21 mouse cellular contexts compared by ENCODE assay signal in genomic region chr14:33276240-33276639, GRCm38 (mm10).
DNase-seq lines count a peak whose midpoint lies in the region; ATAC-seq and TF ChIP-seq lines count a peak whose summit lies in the region.
"Had no signal": no experiment of that assay in that cellular context is flagged by ENCODE, and none has a peak within 500 bp of the region (broad histone marks: within the 10 kb centered on the region; RNA-seq: fewer than 3 reads in every experiment).

No protein-coding gene starts in this region.

- no peak for TF ChIP-seq POLR2A in cortical plate, adult 2 months (IDR thresholded peaks at IDR 0.05; ENCODE audit: extremely low read depth, insufficient read depth, low read length)

- H3K27ac ChIP-seq in cortical plate, adult 2 months (ENCODE audit: insufficient read depth, low read length) = peak overlapping the region; percentile 20; the same call in 1 of the 2 replicates
- no peak overlapping the region for H3K27ac ChIP-seq in stomach, embryonic 16.5 days (ENCODE audit: low read length)
- H3K27ac ChIP-seq in midbrain, embryonic 13.5 days = no peak overlapping the region
- H3K27ac ChIP-seq: embryonic facial prominence, embryonic 15.5 days; heart, adult 2 months had no signal

- H3K4me3 ChIP-seq in cortical plate, adult 2 months (ENCODE audit: insufficient read depth, low read length) = no peak overlapping the region
- no peak overlapping the region for H3K4me3 ChIP-seq in stomach, embryonic 16.5 days (replicated peaks; ENCODE audit: low read length)
- H3K4me3 ChIP-seq in midbrain, embryonic 13.5 days (replicated peaks) = no peak overlapping the region
- H3K4me3 ChIP-seq: embryonic facial prominence, embryonic 15.5 days; heart, adult 2 months had no signal

- no peaks in the 10 kb centered on the region for H3K27me3 ChIP-seq in stomach, embryonic 16.5 days (ENCODE audit: control insufficient read depth, insufficient read depth, low read length)
- H3K27me3 ChIP-seq in midbrain, embryonic 13.5 days = no peaks in the 10 kb centered on the region
- H3K27me3 ChIP-seq: embryonic facial prominence, embryonic 15.5 days had no signal

- H3K9ac ChIP-seq in stomach, embryonic 16.5 days (ENCODE audit: low read length) = no peak overlapping the region
- no peak overlapping the region for H3K9ac ChIP-seq in midbrain, embryonic 13.5 days (replicated peaks)
- H3K9ac ChIP-seq: embryonic facial prominence, embryonic 15.5 days had no signal

- 53% methylated on average over 2 of the region's 2 CpGs for WGBS in stomach, embryonic 16.5 days
- WGBS in midbrain, embryonic 13.5 days = 82% methylated on average over 2 of the region's 2 CpGs

- no peak for TF ChIP-seq CTCF in cortical plate, adult 2 months (IDR thresholded peaks at IDR 0.05; ENCODE audit: extremely low read depth, insufficient read depth, low read length)

- H3K4me2 ChIP-seq in stomach, embryonic 16.5 days (ENCODE audit: low read depth, low read length) = no peak overlapping the region
- no peak overlapping the region for H3K4me2 ChIP-seq in midbrain, embryonic 13.5 days (replicated peaks)
- H3K4me2 ChIP-seq: embryonic facial prominence, embryonic 15.5 days had no signal

- peak; percentile 53; the same call in 1 of the 2 replicates for ATAC-seq in stomach, embryonic 16.5 days (ENCODE audit: insufficient read depth, low FRiP score)
- no peak for ATAC-seq in midbrain, embryonic 13.5 days
- ATAC-seq: hindbrain, embryonic 16.5 days; intestine, postnatal 0 days; lung, postnatal 0 days; Patski had no signal

- no peaks in the 10 kb centered on the region for H3K4me1 ChIP-seq in cortical plate, adult 2 months (ENCODE audit: control insufficient read depth, insufficient read depth, low read length)
- H3K4me1 ChIP-seq in stomach, embryonic 16.5 days (ENCODE audit: control insufficient read depth, insufficient read depth, low read length) = no peaks in the 10 kb centered on the region
- H3K4me1 ChIP-seq in midbrain, embryonic 13.5 days (replicated peaks) = no peaks in the 10 kb centered on the region
- H3K4me1 ChIP-seq: embryonic facial prominence, embryonic 15.5 days had no signal

- no peaks in the 10 kb centered on the region for H3K36me3 ChIP-seq in stomach, embryonic 16.5 days (ENCODE audit: control insufficient read depth, insufficient read depth, low read length)
- no peaks in the 10 kb centered on the region for H3K36me3 ChIP-seq in midbrain, embryonic 13.5 days
- H3K36me3 ChIP-seq: embryonic facial prominence, embryonic 15.5 days had no signal

- no peaks in the 10 kb centered on the region for H3K9me3 ChIP-seq in stomach, embryonic 16.5 days (replicated peaks; ENCODE audit: control insufficient read depth, low read length)
- no peaks in the 10 kb centered on the region for H3K9me3 ChIP-seq in midbrain, embryonic 13.5 days
- H3K9me3 ChIP-seq: embryonic facial prominence, embryonic 15.5 days had no signal

- DNase-seq in heart, adult 11 months = peak; percentile 91
- DNase-seq in heart, adult 8-10 months (ENCODE audit: low spot score) = no peak
- peak; percentile 11 for DNase-seq in urinary bladder, postnatal 14 days (ENCODE audit: low spot score)
- no peak for DNase-seq in urinary bladder, postnatal 25 days (ENCODE audit: low spot score)
- no peak for DNase-seq in B cell, adult 2 months
- DNase-seq: adrenal gland, postnatal 10 days; cerebellum, adult 11 months; cerebellum, postnatal 10 days; embryo, embryonic 11 days; layer of hippocampus, postnatal 36 days; right cerebral cortex, adult 18-20 months; thymus, postnatal 4 days had no signal

Comparison
In these comparisons a context has a peak if more than half of its experiments do, and no peak if none do; other contexts are left out.
1. DNase-seq: peak in heart, adult 11 months (single experiment) and urinary bladder, postnatal 14 days (single experiment); none in heart, adult 8-10 months (single experiment), urinary bladder, postnatal 25 days (single experiment) and B cell, adult 2 months (0 of 2).